Comparison of ENCODE assay signal across 8 mouse cellular contexts in the genomic region with DNA sequence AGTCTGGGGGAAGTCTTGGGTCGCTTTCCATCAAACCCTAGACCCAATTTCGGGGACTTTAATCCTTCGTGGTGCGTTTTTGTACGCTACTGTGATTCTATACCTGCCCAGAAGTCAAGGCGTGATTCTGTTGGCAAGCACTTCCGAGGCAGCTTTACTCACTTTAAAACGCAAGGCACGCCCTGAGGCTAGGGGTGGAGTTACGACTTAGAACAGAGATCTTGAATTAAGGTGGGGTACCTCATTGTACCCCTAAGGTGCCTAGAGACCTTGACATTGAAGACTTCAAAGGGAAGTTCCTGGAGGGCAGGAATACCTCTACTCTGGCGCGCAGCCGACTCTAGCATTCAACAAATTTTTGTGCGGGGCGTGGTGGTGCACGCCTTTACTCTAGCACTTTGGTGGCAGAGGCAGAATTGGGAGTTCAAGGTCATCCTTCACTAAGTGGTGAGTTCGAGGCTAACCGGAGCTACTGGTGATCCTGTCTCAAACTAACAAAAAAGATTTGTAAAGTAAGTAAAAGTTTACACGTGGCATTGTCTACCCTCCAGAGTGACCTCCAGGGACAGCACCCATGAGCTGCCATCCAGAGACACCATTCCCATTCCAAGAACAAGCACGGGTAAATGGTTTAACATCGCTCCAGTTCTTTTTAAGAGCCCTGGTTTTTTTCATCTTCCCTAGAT. TPM values are rescaled to one million over a fixed set of nuclear protein-coding genes. Genes with fewer than 3 reads are reported as not detected.
DNase-seq lines count a peak whose midpoint lies in the region; ATAC-seq and TF ChIP-seq lines count a peak whose summit lies in the region.

No protein-coding gene starts in this region.

- ATAC-seq in embryonic facial prominence, embryonic 13.5 days (ENCODE audit: insufficient number of reproducible peaks, insufficient read depth, low FRiP score, low TSS enrichment, low read depth), result no peak
- ATAC-seq in hindbrain, embryonic 14.5 days (ENCODE audit: low FRiP score), result no peak
- no peak for ATAC-seq in liver, embryonic 11.5 days (replicated peaks; ENCODE audit: low FRiP score)
- ATAC-seq in neural tube, embryonic 12.5 days (ENCODE audit: low FRiP score, low read depth), result no peak

- 6% methylated on average over 21 of the region's 21 CpGs for WGBS in liver, adult 2 months
- WGBS in embryonic facial prominence, embryonic 13.5 days, result under 1% methylated on average over 21 of the region's 21 CpGs
- WGBS in hindbrain, embryonic 14.5 days, result 1% methylated on average over 21 of the region's 21 CpGs
- 2% methylated on average over 21 of the region's 21 CpGs for WGBS in liver, embryonic 11.5 days
- WGBS in neural tube, embryonic 12.5 days, result 1% methylated on average over 21 of the region's 21 CpGs

- H3K4me3 ChIP-seq in liver, adult 2 months (ENCODE audit: insufficient read depth, low read depth, low read length), result peak overlapping the region; percentile 88
- peak overlapping the region; percentile 85 for H3K4me3 ChIP-seq in embryonic facial prominence, embryonic 13.5 days
- peak overlapping the region; percentile 91 for H3K4me3 ChIP-seq in hindbrain, embryonic 14.5 days (replicated peaks; ENCODE audit: low read length)
- H3K4me3 ChIP-seq in liver, embryonic 11.5 days (ENCODE audit: low read depth, low read length), result peak overlapping the region; percentile 80
- H3K4me3 ChIP-seq in neural tube, embryonic 12.5 days, result peak overlapping the region; percentile 95

- peak overlapping the region; percentile 10; the same call in 1 of the 2 replicates for H3K9ac ChIP-seq in liver, adult 2 months (ENCODE audit: low read depth, low read length)
- peak overlapping the region; percentile 85 for H3K9ac ChIP-seq in embryonic facial prominence, embryonic 13.5 days
- H3K9ac ChIP-seq in hindbrain, embryonic 14.5 days, result peak overlapping the region; percentile 87
- no peak overlapping the region; the same call in 1 of the 2 replicates for H3K9ac ChIP-seq in liver, embryonic 11.5 days (ENCODE audit: low read depth, low read length)
- H3K9ac ChIP-seq in neural tube, embryonic 12.5 days, result peak overlapping the region; percentile 91; the same call in 1 of the 2 replicates

- peak; percentile 18 for DNase-seq in liver, adult 2 months (ENCODE audit: extremely low read depth, low read depth, low spot score)
- DNase-seq in liver, result no peak
- no peak for DNase-seq in hindbrain, embryonic 14.5 days (ENCODE audit: low spot score)
- DNase-seq in liver, embryonic 11.5 days (ENCODE audit: low spot score), result no peak
- DNase-seq in right cerebral cortex, postnatal 4 days, result no peak
- no peak for DNase-seq in frontal cortex, postnatal 25 days (ENCODE audit: low spot score in 2 of 2)

- no peaks in the 10 kb centered on the region for H3K36me3 ChIP-seq in liver, adult 2 months (ENCODE audit: control insufficient read depth, insufficient read depth, low read length)
- peaks cover 21% of the 10 kb centered on the region for H3K36me3 ChIP-seq in embryonic facial prominence, embryonic 13.5 days
- peaks cover 8% of the 10 kb centered on the region for H3K36me3 ChIP-seq in hindbrain, embryonic 14.5 days (replicated peaks; ENCODE audit: control insufficient read depth, insufficient read depth)
- peaks cover 10% of the 10 kb centered on the region for H3K36me3 ChIP-seq in liver, embryonic 11.5 days (ENCODE audit: control insufficient read depth, insufficient read depth, low read length)
- peaks cover 20% of the 10 kb centered on the region for H3K36me3 ChIP-seq in neural tube, embryonic 12.5 days

- peaks cover 14% of the 10 kb centered on the region for H3K4me1 ChIP-seq in liver, adult 2 months (ENCODE audit: control insufficient read depth, insufficient read depth, low read length)
- peaks cover 50% of the 10 kb centered on the region for H3K4me1 ChIP-seq in embryonic facial prominence, embryonic 13.5 days
- H3K4me1 ChIP-seq in hindbrain, embryonic 14.5 days (replicated peaks; ENCODE audit: control insufficient read depth, insufficient read depth, low read length), result peaks cover 27% of the 10 kb centered on the region
- peaks cover 23% of the 10 kb centered on the region for H3K4me1 ChIP-seq in liver, embryonic 11.5 days (replicated peaks; ENCODE audit: control insufficient read depth, insufficient read depth, low read length)
- peaks cover 46% of the 10 kb centered on the region for H3K4me1 ChIP-seq in neural tube, embryonic 12.5 days

- H3K79me2 ChIP-seq in liver, adult 2 months (ENCODE audit: control insufficient read depth, insufficient read depth, low read length), result no peaks in the 10 kb centered on the region

- TF ChIP-seq CTCF in liver, adult 2 months (IDR thresholded peaks at IDR 0.05; ENCODE audit: low read depth, low read length), result no peak

- no peak overlapping the region for H3K27ac ChIP-seq in liver, adult 2 months (replicated peaks; ENCODE audit: insufficient read depth, low read depth, low read length)
- 0 out of 2 replicates have a peak overlapping the region, but pooled peaks have one; percentile 44 for H3K27ac ChIP-seq in embryonic facial prominence, embryonic 13.5 days
- H3K27ac ChIP-seq in hindbrain, embryonic 14.5 days, result no peak overlapping the region
- no peak overlapping the region for H3K27ac ChIP-seq in liver, embryonic 11.5 days (ENCODE audit: low read depth, low read length)
- no peak overlapping the region for H3K27ac ChIP-seq in neural tube, embryonic 12.5 days

- peak overlapping the region; percentile 78 for H3K4me2 ChIP-seq in embryonic facial prominence, embryonic 13.5 days
- peak overlapping the region; percentile 72 for H3K4me2 ChIP-seq in hindbrain, embryonic 14.5 days (replicated peaks)
- peak overlapping the region; percentile 76 for H3K4me2 ChIP-seq in liver, embryonic 11.5 days
- H3K4me2 ChIP-seq in neural tube, embryonic 12.5 days (replicated peaks), result peak overlapping the region; percentile 85

- H3K9me3 ChIP-seq in embryonic facial prominence, embryonic 13.5 days, result no peaks in the 10 kb centered on the region
- H3K9me3 ChIP-seq in hindbrain, embryonic 14.5 days (ENCODE audit: control insufficient read depth, low read length), result no peaks in the 10 kb centered on the region
- no peaks in the 10 kb centered on the region for H3K9me3 ChIP-seq in liver, embryonic 11.5 days (ENCODE audit: control insufficient read depth, low read length)
- H3K9me3 ChIP-seq in neural tube, embryonic 12.5 days, result no peaks in the 10 kb centered on the region

- no peaks in the 10 kb centered on the region for H3K27me3 ChIP-seq in liver, adult 2 months (ENCODE audit: control insufficient read depth, insufficient read depth, low read length)
- peaks cover 21% of the 10 kb centered on the region for H3K27me3 ChIP-seq in embryonic facial prominence, embryonic 13.5 days
- peaks cover 19% of the 10 kb centered on the region for H3K27me3 ChIP-seq in hindbrain, embryonic 14.5 days (ENCODE audit: control insufficient read depth, insufficient read depth, low read length)
- H3K27me3 ChIP-seq in liver, embryonic 11.5 days (replicated peaks; ENCODE audit: control insufficient read depth, insufficient read depth, low read length), result peaks cover 54% of the 10 kb centered on the region
- H3K27me3 ChIP-seq in neural tube, embryonic 12.5 days (replicated peaks), result peaks cover 20% of the 10 kb centered on the region

- TF ChIP-seq POLR2A in liver, adult 2 months (IDR thresholded peaks at IDR 0.05; ENCODE audit: extremely low read depth, insufficient read depth, low read length), result no peak

RNA-seq across cellular contexts. Expression of a gene that starts 0.9 kb away (rescaled TPM):
- 3.8 and 6.0 TPM in 2 replicates for total RNA-seq in liver, adult 2 months (2014; rRNA removed)
- polyA plus RNA-seq in liver, adult 2 months (2012; rRNA removed), result 8.9 and 11.2 TPM in 2 replicates
- polyA plus RNA-seq in embryonic facial prominence, embryonic 13.5 days (2015; fragmentation: Nextera tagmentation; extraction: Ambion mirVana), result 3.1 and 3.3 TPM in 2 replicates
- 5.0 TPM in 2 replicates for polyA plus RNA-seq in hindbrain, embryonic 14.5 days (2014; fragmentation: Nextera tagmentation; extraction: Ambion mirVana)
- 0.97 and 1.0 TPM in 2 replicates for polyA plus RNA-seq in liver, embryonic 11.5 days (2014; fragmentation: Nextera tagmentation; extraction: Ambion mirVana)
- 3.0 and 4.0 TPM in 2 replicates for polyA plus RNA-seq in neural tube, embryonic 12.5 days (2016; fragmentation: Nextera tagmentation; extraction: Ambion mirVana)

RNA-seq across cellular contexts. Expression of a gene that starts 23.3 kb away (rescaled TPM):
- 35.7 and 41.0 TPM in 2 replicates for total RNA-seq in liver, adult 2 months (2014; rRNA removed)
- 73.6 and 94.5 TPM in 2 replicates for polyA plus RNA-seq in liver, adult 2 months (2012; rRNA removed)
- polyA plus RNA-seq in embryonic facial prominence, embryonic 13.5 days (2015; fragmentation: Nextera tagmentation; extraction: Ambion mirVana), result 12.5 and 13.4 TPM in 2 replicates
- polyA plus RNA-seq in hindbrain, embryonic 14.5 days (2014; fragmentation: Nextera tagmentation; extraction: Ambion mirVana), result 27.7 and 34.7 TPM in 2 replicates
- 18.0 and 21.9 TPM in 2 replicates for polyA plus RNA-seq in liver, embryonic 11.5 days (2014; fragmentation: Nextera tagmentation; extraction: Ambion mirVana)
- 17.8 and 25.6 TPM in 2 replicates for polyA plus RNA-seq in neural tube, embryonic 12.5 days (2016; fragmentation: Nextera tagmentation; extraction: Ambion mirVana)

RNA-seq across cellular contexts. Expression of a gene that starts 32.8 kb away (rescaled TPM):
- 0.37 and 0.67 TPM in 2 replicates for total RNA-seq in liver, adult 2 months (2014; rRNA removed)
- polyA plus RNA-seq in liver, adult 2 months (2012; rRNA removed), result 2.5 and 3.5 TPM in 2 replicates
- polyA plus RNA-seq in embryonic facial prominence, embryonic 13.5 days (2015; fragmentation: Nextera tagmentation; extraction: Ambion mirVana), result 4.3 and 7.2 TPM in 2 replicates
- 1.8 and 2.6 TPM in 2 replicates for polyA plus RNA-seq in hindbrain, embryonic 14.5 days (2014; fragmentation: Nextera tagmentation; extraction: Ambion mirVana)
- 4.1 and 4.8 TPM in 2 replicates for polyA plus RNA-seq in liver, embryonic 11.5 days (2014; fragmentation: Nextera tagmentation; extraction: Ambion mirVana)
- 13.6 and 15.1 TPM in 2 replicates for polyA plus RNA-seq in neural tube, embryonic 12.5 days (2016; fragmentation: Nextera tagmentation; extraction: Ambion mirVana)

RNA-seq across cellular contexts. Expression of a gene that starts 37.9 kb away (rescaled TPM):
- 0.34 and 0.37 TPM in 2 replicates for total RNA-seq in liver, adult 2 months (2014; rRNA removed)
- 5.6 and 12.0 TPM in 2 replicates for polyA plus RNA-seq in liver, adult 2 months (2012; rRNA removed)
- 17.2 and 20.9 TPM in 2 replicates for polyA plus RNA-seq in embryonic facial prominence, embryonic 13.5 days (2015; fragmentation: Nextera tagmentation; extraction: Ambion mirVana)
- polyA plus RNA-seq in hindbrain, embryonic 14.5 days (2014; fragmentation: Nextera tagmentation; extraction: Ambion mirVana), result 22.0 and 23.4 TPM in 2 replicates
- 10.3 and 13.2 TPM in 2 replicates for polyA plus RNA-seq in liver, embryonic 11.5 days (2014; fragmentation: Nextera tagmentation; extraction: Ambion mirVana)
- 19.9 and 21.1 TPM in 2 replicates for polyA plus RNA-seq in neural tube, embryonic 12.5 days (2016; fragmentation: Nextera tagmentation; extraction: Ambion mirVana)

RNA-seq across cellular contexts. Expression of a gene that starts 40.8 kb away (rescaled TPM):
- total RNA-seq in liver, adult 2 months (2014; rRNA removed), result 281 and 313 TPM in 2 replicates
- 299 and 334 TPM in 2 replicates for polyA plus RNA-seq in liver, adult 2 months (2012; rRNA removed)
- polyA plus RNA-seq in embryonic facial prominence, embryonic 13.5 days (2015; fragmentation: Nextera tagmentation; extraction: Ambion mirVana), result 443 and 487 TPM in 2 replicates
- 436 and 489 TPM in 2 replicates for polyA plus RNA-seq in hindbrain, embryonic 14.5 days (2014; fragmentation: Nextera tagmentation; extraction: Ambion mirVana)
- polyA plus RNA-seq in liver, embryonic 11.5 days (2014; fragmentation: Nextera tagmentation; extraction: Ambion mirVana), result 558 and 561 TPM in 2 replicates
- polyA plus RNA-seq in neural tube, embryonic 12.5 days (2016; fragmentation: Nextera tagmentation; extraction: Ambion mirVana), result 453 and 497 TPM in 2 replicates
